In the genomic region with DNA sequence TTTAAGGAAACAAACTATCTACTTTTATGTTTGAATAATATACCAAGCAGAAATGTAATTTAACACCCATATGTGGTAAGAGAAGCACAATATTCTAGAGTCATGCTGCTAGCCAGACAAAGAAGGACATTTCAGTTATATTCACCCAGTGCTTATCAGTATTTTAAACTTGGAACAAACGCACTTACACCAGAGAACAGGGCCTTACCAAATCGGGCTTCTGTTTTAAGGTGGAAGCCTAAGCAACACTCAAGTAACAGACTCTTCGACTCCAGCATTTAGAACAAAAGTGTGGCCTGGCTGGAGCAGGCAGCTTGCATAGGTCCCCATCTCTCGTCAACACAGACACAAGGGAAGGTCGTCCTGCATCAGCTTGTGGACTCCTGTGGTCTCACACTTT, we compare ENCODE assay signal across 21 mouse cellular contexts. TPM values are rescaled to one million over a fixed set of nuclear protein-coding genes. Genes with fewer than 3 reads are reported as not detected.
DNase-seq lines count a peak whose midpoint lies in the region; ATAC-seq and TF ChIP-seq lines count a peak whose summit lies in the region.
"Had no signal": no experiment of that assay in that cellular context is flagged by ENCODE, and none has a peak within 500 bp of the region (broad histone marks: within the 10 kb centered on the region; RNA-seq: fewer than 3 reads in every experiment).

No protein-coding gene starts in this region.

- DNase-seq in thymus, adult 2 months, result no peak
- no peak for DNase-seq in thymus, adult 18-20 months
- no peak for DNase-seq in liver, embryonic 14.5 days (ENCODE audit: low read depth in 3 of 3, low spot score in 3 of 3)
- DNase-seq in thymus, postnatal 4 days, result peak; percentile 30
- no peak for DNase-seq in adrenal gland, adult 8-10 months
- DNase-seq in testis, postnatal 10 days (ENCODE audit: low spot score), result no peak
- DNase-seq: adrenal gland, postnatal 36 days; cerebellum, adult 18-20 months; cerebellum, postnatal 14 days; kidney, postnatal 36 days; lung, embryonic 14.5 days; right cerebral cortex, adult 18-20 months; right cerebral cortex, postnatal 4 days had no signal

- H3K4me2 ChIP-seq in liver, embryonic 14.5 days (ENCODE audit: low read depth), result peak overlapping the region; percentile 56
- H3K4me2 ChIP-seq: embryonic facial prominence, embryonic 12.5 days; forebrain, embryonic 13.5 days; limb, embryonic 13.5 days; lung, embryonic 14.5 days had no signal

- no peak overlapping the region; the same call in 1 of the 2 replicates for H3K9ac ChIP-seq in liver, embryonic 14.5 days (replicated peaks)
- H3K9ac ChIP-seq: embryonic facial prominence, embryonic 12.5 days; forebrain, embryonic 13.5 days; limb, embryonic 13.5 days; lung, embryonic 14.5 days had no signal

- H3K36me3 ChIP-seq in thymus, adult 2 months (ENCODE audit: control insufficient read depth, insufficient read depth, low read length), result no peaks in the 10 kb centered on the region
- H3K36me3 ChIP-seq in liver, embryonic 14.5 days (replicated peaks; ENCODE audit: control insufficient read depth, insufficient read depth, low read depth), result no peaks in the 10 kb centered on the region
- H3K36me3 ChIP-seq: embryonic facial prominence, embryonic 12.5 days; hindbrain, embryonic 10.5 days; limb, embryonic 13.5 days had no signal

- no peak for ATAC-seq in liver, embryonic 14.5 days (ENCODE audit: insufficient read depth)
- ATAC-seq: forebrain, embryonic 13.5 days; hindbrain, embryonic 16.5 days; intestine, embryonic 16.5 days had no signal

- TF ChIP-seq CTCF in thymus, adult 2 months (IDR thresholded peaks at IDR 0.05; ENCODE audit: borderline replicate concordance, control insufficient read depth, extremely low read depth, insufficient read depth, low read length, poor library complexity), result no peak
- TF ChIP-seq CTCF in bone marrow, adult 2 months (IDR thresholded peaks at IDR 0.05; ENCODE audit: control insufficient read depth, insufficient read depth, low read length), result no peak
- no peak for TF ChIP-seq CTCF in liver, embryonic 14.5 days (IDR thresholded peaks at IDR 0.05; ENCODE audit: low read depth)

- no peak for TF ChIP-seq POLR2A in thymus, adult 2 months (IDR thresholded peaks at IDR 0.05; ENCODE audit: control insufficient read depth, extremely low read depth, insufficient read depth, low read length, poor library complexity)
- no peak for TF ChIP-seq POLR2A in bone marrow, adult 2 months (IDR thresholded peaks at IDR 0.05; ENCODE audit: borderline replicate concordance, control insufficient read depth, low read depth, low read length)

- H3K9me3 ChIP-seq in liver, embryonic 14.5 days (ENCODE audit: control insufficient read depth, low read length), result no peaks in the 10 kb centered on the region
- H3K9me3 ChIP-seq: embryonic facial prominence, embryonic 12.5 days; forebrain, embryonic 13.5 days; hindbrain, embryonic 10.5 days; limb, embryonic 13.5 days; megakaryocyte, embryonic 14.5 days had no signal

- H3K4me1 ChIP-seq in thymus, adult 2 months (replicated peaks; ENCODE audit: control insufficient read depth, insufficient read depth, low read length), result peaks cover 37% of the 10 kb centered on the region
- H3K4me1 ChIP-seq in bone marrow, adult 2 months (ENCODE audit: control insufficient read depth, insufficient read depth, low read length), result peaks cover 7% of the 10 kb centered on the region
- H3K4me1 ChIP-seq in liver, embryonic 14.5 days (replicated peaks; ENCODE audit: control insufficient read depth in 2 of 2, insufficient read depth in 2 of 2, low read length in 1 of 2), result peaks cover 27 to 35% of the 10 kb centered on the region in 2 experiments
- H3K4me1 ChIP-seq: embryonic facial prominence, embryonic 12.5 days had no signal

- no peaks in the 10 kb centered on the region for H3K27me3 ChIP-seq in thymus, adult 2 months (ENCODE audit: control insufficient read depth, insufficient read depth, low read length)
- H3K27me3 ChIP-seq in liver, embryonic 14.5 days (ENCODE audit: control insufficient read depth, insufficient read depth, low read length), result no peaks in the 10 kb centered on the region
- H3K27me3 ChIP-seq: embryonic facial prominence, embryonic 12.5 days; forebrain, embryonic 13.5 days; limb, embryonic 13.5 days; megakaryocyte, embryonic 14.5 days had no signal

- 77% methylated on average over 5 of the region's 5 CpGs for WGBS in thymus, adult 2 months
- 59% methylated on average over 5 of the region's 5 CpGs for WGBS in bone marrow, adult 2 months
- WGBS in liver, embryonic 14.5 days (ENCODE audit: insufficient replicate concordance), result 22% methylated on average over 5 of the region's 5 CpGs

- H3K4me3 ChIP-seq in thymus, adult 2 months (ENCODE audit: control insufficient read depth, insufficient read depth, low read length), result no peak overlapping the region
- no peak overlapping the region for H3K4me3 ChIP-seq in bone marrow, adult 2 months (replicated peaks; ENCODE audit: control insufficient read depth, low read depth, low read length)
- no peak overlapping the region for H3K4me3 ChIP-seq in liver, embryonic 14.5 days (ENCODE audit: insufficient read depth in 1 of 2, low read depth in 2 of 2, low read length in 2 of 2)
- H3K4me3 ChIP-seq: embryonic facial prominence, embryonic 12.5 days; forebrain, embryonic 13.5 days; hindbrain, embryonic 10.5 days; limb, embryonic 13.5 days; megakaryocyte, embryonic 14.5 days had no signal

- peak overlapping the region; percentile 6 for H3K27ac ChIP-seq in thymus, adult 2 months (ENCODE audit: control insufficient read depth, insufficient read depth, low read length)
- peak overlapping the region; percentile 9; the same call in 1 of the 2 replicates for H3K27ac ChIP-seq in bone marrow, adult 2 months (ENCODE audit: control insufficient read depth, insufficient read depth, low read depth, low read length, poor library complexity)
- H3K27ac ChIP-seq in liver, embryonic 14.5 days, result peak overlapping the region; percentile 69
- H3K27ac ChIP-seq: embryonic facial prominence, embryonic 12.5 days; forebrain, embryonic 13.5 days; hindbrain, embryonic 10.5 days; limb, embryonic 13.5 days had no signal

- TF ChIP-seq EP300 in liver, embryonic 14.5 days (IDR thresholded peaks at IDR 0.05; ENCODE audit: low read depth), result no peak

RNA-seq across cellular contexts. Expression of a gene that starts 21.2 kb away (rescaled TPM):
- polyA plus RNA-seq in thymus, adult 2 months (2012; rRNA removed), result 187 and 194 TPM in 2 replicates
- 1.4 and 14.7 TPM in 2 replicates for polyA plus RNA-seq in bone marrow, adult 2 months (2011; ENCODE audit: insufficient read depth, insufficient read length, low replicate concordance, missing spikeins)
- polyA plus RNA-seq in liver, embryonic 14.5 days (2012; rRNA removed), result 0.84 and 1.2 TPM in 2 replicates
- polyA plus RNA-seq in liver, embryonic 14.5 days (2014; fragmentation: Nextera tagmentation; extraction: Ambion mirVana), result 1.5 and 2.4 TPM in 2 replicates
- total RNA-seq in adrenal gland, adult 8-10 months (2022), result 10 to 100 TPM; 29.1 to 32.4 (median 30.7) TPM

Comparison
In these comparisons a context has a peak if more than half of its experiments do, and no peak if none do; other contexts are left out.
1. H3K27ac ChIP-seq: peak in every context shown above with its lines; median percentile 69 in liver, embryonic 14.5 days; 9 in bone marrow, adult 2 months; 6 in thymus, adult 2 months.
2. RNA of a gene that starts 21.2 kb away (polyA plus RNA-seq): 187 to 194 TPM in thymus, adult 2 months; 1.4 to 14.7 TPM in bone marrow, adult 2 months and 0.84 to 2.4 TPM in liver, embryonic 14.5 days; every median in the first group is over 10 times any median in the second.